Mouse (Mus musculus): Measurements from ENCODE around the gene Dock1. TPM values are rescaled to one million over a fixed set of nuclear protein-coding genes. Genes with fewer than 3 reads are reported as not detected.

The Dock1 gene
- total RNA-seq, 1 experiment from 2014 or later: 1.4 TPM

GRCm38 (mm10) chr7:135017531-135017930 lies 347.1 kb downstream of the Dock1 start:
- no peak for ATAC-seq (ENCODE audit: extremely low read depth, insufficient number of reproducible peaks, low FRiP score, poor library complexity, severe bottlenecking)

GRCm38 (mm10) chr7:135020762-135021161 lies 350.3 kb downstream of the Dock1 start:
- no peak for ATAC-seq (ENCODE audit: extremely low read depth, insufficient number of reproducible peaks, low FRiP score, poor library complexity, severe bottlenecking)

GRCm38 (mm10) chr7:135021544-135022100 lies 351.2 kb downstream of the Dock1 start:
- ATAC-seq (ENCODE audit: extremely low read depth, insufficient number of reproducible peaks, low FRiP score, poor library complexity, severe bottlenecking): no peak

GRCm38 (mm10) chr7:135024531-135024930 lies 354.1 kb downstream of the Dock1 start:
- ATAC-seq (ENCODE audit: extremely low read depth, insufficient number of reproducible peaks, low FRiP score, poor library complexity, severe bottlenecking): no peak

GRCm38 (mm10) chr7:135028716-135029115 lies 358.3 kb downstream of the Dock1 start:
- ATAC-seq (ENCODE audit: extremely low read depth, insufficient number of reproducible peaks, low FRiP score, poor library complexity, severe bottlenecking): no peak

GRCm38 (mm10) chr7:135029136-135029535 lies 358.7 kb downstream of the Dock1 start:
- no peak for ATAC-seq (ENCODE audit: extremely low read depth, insufficient number of reproducible peaks, low FRiP score, poor library complexity, severe bottlenecking)

- no peak for ATAC-seq (ENCODE audit: extremely low read depth, insufficient number of reproducible peaks, low FRiP score, poor library complexity, severe bottlenecking)
Observed at GRCm38 (mm10) chr7:135031466-135031865, 361.0 kb downstream of the Dock1 start.

GRCm38 (mm10) chr7:135034811-135035210 lies 364.4 kb downstream of the Dock1 start:
- ATAC-seq (ENCODE audit: extremely low read depth, insufficient number of reproducible peaks, low FRiP score, poor library complexity, severe bottlenecking): no peak

GRCm38 (mm10) chr7:135035651-135036050 lies 365.2 kb downstream of the Dock1 start:
- ATAC-seq (ENCODE audit: extremely low read depth, insufficient number of reproducible peaks, low FRiP score, poor library complexity, severe bottlenecking): no peak

- no peak for ATAC-seq (ENCODE audit: extremely low read depth, insufficient number of reproducible peaks, low FRiP score, poor library complexity, severe bottlenecking)
Observed at GRCm38 (mm10) chr7:135038930-135039329, 368.5 kb downstream of the Dock1 start.

- ATAC-seq (ENCODE audit: extremely low read depth, insufficient number of reproducible peaks, low FRiP score, poor library complexity, severe bottlenecking): no peak
Observed at GRCm38 (mm10) chr7:135043931-135044765, 373.7 kb downstream of the Dock1 start.

GRCm38 (mm10) chr7:135049416-135049815 lies 379.0 kb downstream of the Dock1 start:
- no peak for ATAC-seq (ENCODE audit: extremely low read depth, insufficient number of reproducible peaks, low FRiP score, poor library complexity, severe bottlenecking)

- ATAC-seq (ENCODE audit: extremely low read depth, insufficient number of reproducible peaks, low FRiP score, poor library complexity, severe bottlenecking): no peak
Observed at GRCm38 (mm10) chr7:135053186-135053715, 382.8 kb downstream of the Dock1 start.

- ATAC-seq (ENCODE audit: extremely low read depth, insufficient number of reproducible peaks, low FRiP score, poor library complexity, severe bottlenecking): no peak
Observed at GRCm38 (mm10) chr7:135054664-135055063, 384.2 kb downstream of the Dock1 start.

GRCm38 (mm10) chr7:135059071-135059470 lies 388.6 kb downstream of the Dock1 start:
- no peak for ATAC-seq (ENCODE audit: extremely low read depth, insufficient number of reproducible peaks, low FRiP score, poor library complexity, severe bottlenecking)

- ATAC-seq (ENCODE audit: extremely low read depth, insufficient number of reproducible peaks, low FRiP score, poor library complexity, severe bottlenecking): no peak
Observed at GRCm38 (mm10) chr7:135059562-135059961, 389.1 kb downstream of the Dock1 start.

- ATAC-seq (ENCODE audit: extremely low read depth, insufficient number of reproducible peaks, low FRiP score, poor library complexity, severe bottlenecking): no peak
Observed at GRCm38 (mm10) chr7:135063886-135064285, 393.4 kb downstream of the Dock1 start.

GRCm38 (mm10) chr7:135065301-135065700 lies 394.8 kb downstream of the Dock1 start:
- no peak for ATAC-seq (ENCODE audit: extremely low read depth, insufficient number of reproducible peaks, low FRiP score, poor library complexity, severe bottlenecking)

- no peak for ATAC-seq (ENCODE audit: extremely low read depth, insufficient number of reproducible peaks, low FRiP score, poor library complexity, severe bottlenecking)
Observed at GRCm38 (mm10) chr7:135068887-135069286, 398.4 kb downstream of the Dock1 start.

GRCm38 (mm10) chr7:135076904-135077303 lies 406.4 kb downstream of the Dock1 start:
- no peak for ATAC-seq (ENCODE audit: extremely low read depth, insufficient number of reproducible peaks, low FRiP score, poor library complexity, severe bottlenecking)
